Mouse (Mus musculus) splenic B cell, adult 2 months (primary cell): Measurements from ENCODE around the gene Fam198b.

Experiments used
- DNase-seq: peaks from one replicate; pipeline ENCODE4 v3.0.0-alpha.2; 2011; ENCODE audit warnings: low read depth, low spot score
- H3K27me3 ChIP-seq: 2 replicates; pipeline ENCODE4 v1.6.1; 2012; ENCODE audit warnings: mild to moderate bottlenecking, low read length, moderate library complexity, mixed read lengths; ENCODE audit not compliant: control insufficient read depth, poor library complexity, insufficient read depth, severe bottlenecking
- H3K36me3 ChIP-seq: 2 replicates; pipeline ENCODE4 v1.6.1; 2012; ENCODE audit warnings: mild to moderate bottlenecking, low read length, moderate library complexity, mixed read lengths; ENCODE audit not compliant: control insufficient read depth, poor library complexity, insufficient read depth, severe bottlenecking

Fam198b gene

GRCm38 (mm10) chr3:79866526-79866925 lies 17.8 kb upstream of the Fam198b start:
- no peaks in the 10 kb centered on the region for H3K27me3 ChIP-seq
- no peaks in the 10 kb centered on the region for H3K36me3 ChIP-seq
- no peak for DNase-seq

- no peak for DNase-seq
- Histone ChIP-seq H3K36me3 (no peaks in the 10 kb centered on the region), H3K27me3 (no peaks in the 10 kb centered on the region)
Measured at GRCm38 (mm10) chr3:79867121-79867709, 17.1 kb upstream of the Fam198b start.

GRCm38 (mm10) chr3:79875471-79875870 lies 8.9 kb upstream of the Fam198b start:
- Histone ChIP-seq H3K36me3 (no peaks in the 10 kb centered on the region), H3K27me3 (no peaks in the 10 kb centered on the region)
- DNase-seq: no peak

GRCm38 (mm10) chr3:79878350-79878749 lies 6.0 kb upstream of the Fam198b start:
- no peak for DNase-seq
- no peaks in the 10 kb centered on the region for H3K36me3 ChIP-seq
- no peaks in the 10 kb centered on the region for H3K27me3 ChIP-seq

GRCm38 (mm10) chr3:79879246-79879645 lies 5.1 kb upstream of the Fam198b start:
- DNase-seq: no peak
- H3K27me3 ChIP-seq: no peaks in the 10 kb centered on the region

GRCm38 (mm10) chr3:79881645-79882044 lies 2.7 kb upstream of the Fam198b start:
- peaks cover 3% of the 10 kb centered on the region; the same call in 1 of the 2 replicates for H3K27me3 ChIP-seq
- no peak for DNase-seq
- no peaks in the 10 kb centered on the region for H3K36me3 ChIP-seq

More at GRCm38 (mm10) chr3:79879246-79879645, 5.1 kb upstream of the Fam198b start:
- no peaks in the 10 kb centered on the region for H3K36me3 ChIP-seq

GRCm38 (mm10) chr3:79883092-79883491 lies 1.2 kb upstream of the Fam198b start:
- H3K27me3 ChIP-seq: peaks cover 3% of the 10 kb centered on the region; the same call in 1 of the 2 replicates
- no peaks in the 10 kb centered on the region for H3K36me3 ChIP-seq
- peak; percentile 68 for DNase-seq

GRCm38 (mm10) chr3:79884761-79885189 lies 442 bp downstream of the Fam198b start:
- no peaks in the 10 kb centered on the region for H3K36me3 ChIP-seq
- peaks cover 3% of the 10 kb centered on the region; the same call in 1 of the 2 replicates for H3K27me3 ChIP-seq
- DNase-seq: peak; percentile 49

GRCm38 (mm10) chr3:79885686-79886356 lies 1.5 kb downstream of the Fam198b start:
- peak; percentile 34 for DNase-seq
- H3K27me3 ChIP-seq: peaks cover 3% of the 10 kb centered on the region; the same call in 1 of the 2 replicates
- H3K36me3 ChIP-seq: no peaks in the 10 kb centered on the region

- peak; percentile 46 for DNase-seq
- peaks cover 3% of the 10 kb centered on the region; the same call in 1 of the 2 replicates for H3K27me3 ChIP-seq
- H3K36me3 ChIP-seq: no peaks in the 10 kb centered on the region
Measured at GRCm38 (mm10) chr3:79886357-79887091, 2.2 kb downstream of the Fam198b start.

- H3K27me3 ChIP-seq: peaks cover 3% of the 10 kb centered on the region; the same call in 1 of the 2 replicates
- no peak for DNase-seq
- H3K36me3 ChIP-seq: no peaks in the 10 kb centered on the region
Measured at GRCm38 (mm10) chr3:79887161-79887855, 3.0 kb downstream of the Fam198b start.

GRCm38 (mm10) chr3:79887966-79888365 lies 3.6 kb downstream of the Fam198b start:
- no peak for DNase-seq
- H3K36me3 ChIP-seq: no peaks in the 10 kb centered on the region
- peaks cover 3% of the 10 kb centered on the region; the same call in 1 of the 2 replicates for H3K27me3 ChIP-seq

- Histone ChIP-seq H3K36me3 (no peaks in the 10 kb centered on the region), H3K27me3 (no peaks in the 10 kb centered on the region)
- no peak for DNase-seq
Measured at GRCm38 (mm10) chr3:79897534-79898370, 13.4 kb downstream of the Fam198b start.

GRCm38 (mm10) chr3:79898514-79898913 lies 14.2 kb downstream of the Fam198b start:
- no peaks in the 10 kb centered on the region for H3K36me3 ChIP-seq
- DNase-seq: no peak
- H3K27me3 ChIP-seq: no peaks in the 10 kb centered on the region
